8 mouse cellular contexts compared by ENCODE assay signal in genomic region chr15:99392486-99393385, GRCm38 (mm10). TPM values are rescaled to one million over a fixed set of nuclear protein-coding genes. Genes with fewer than 3 reads are reported as not detected.
DNase-seq lines count a peak whose midpoint lies in the region; ATAC-seq lines count a peak whose summit lies in the region.

Gene Tmbim6, plus strand, starts transcription at chr15:99392882.

- no peaks in the 10 kb centered on the region for H3K36me3 ChIP-seq in lung, embryonic 16.5 days (ENCODE audit: control insufficient read depth, insufficient read depth, low read length)

- peak within 1 kb of the TSS; percentile 91 for H3K4me3 ChIP-seq in lung, embryonic 16.5 days (ENCODE audit: low read length)

- H3K9ac ChIP-seq in lung, embryonic 16.5 days (ENCODE audit: low read length) = peak within 1 kb of the TSS; percentile 91

- H3K4me2 ChIP-seq in lung, embryonic 16.5 days (ENCODE audit: low read depth, low read length) = peak within 1 kb of the TSS; percentile 90

- H3K27ac ChIP-seq in lung, embryonic 16.5 days (ENCODE audit: low read length) = peak within 1 kb of the TSS; percentile 93

- DNase-seq in MEL-GATA-1-ER (ENCODE audit: extremely low read depth, low read depth) = peak; percentile 100
- DNase-seq in cerebellum, adult 8-10 months = peak; percentile 99
- DNase-seq in forelimb bud, embryonic 11.5 days (ENCODE audit: low read depth, low spot score) = peak; percentile 100
- peak; percentile 100 for DNase-seq in layer of hippocampus, adult 9-10 months (ENCODE audit: low spot score)
- peak; percentile 93 for DNase-seq in ovary, postnatal 10 days (ENCODE audit: low spot score)
- peak; percentile 99 to 100 for DNase-seq in thymus, postnatal 10 days (ENCODE audit: low spot score in 2 of 2)

- peak; percentile 84 to 91 for ATAC-seq in hematopoietic stem cell, adult 5-6 weeks (replicated peaks in 1 of 2; ENCODE audit: insufficient read depth in 1 of 2, low FRiP score in 2 of 2, low TSS enrichment in 1 of 2, low read depth in 1 of 2, poor library complexity in 2 of 2, severe bottlenecking in 2 of 2)
- ATAC-seq in lung, embryonic 16.5 days (ENCODE audit: low read depth) = peak; percentile 100

- WGBS in lung, embryonic 16.5 days = 0% methylated on average over 51 of the region's 51 CpGs

- H3K27me3 ChIP-seq in lung, embryonic 16.5 days (ENCODE audit: control insufficient read depth, insufficient read depth, low read depth, low read length) = no peaks in the 10 kb centered on the region

- peaks cover 35% of the 10 kb centered on the region for H3K4me1 ChIP-seq in lung, embryonic 16.5 days (replicated peaks; ENCODE audit: control insufficient read depth, insufficient read depth, low read length)

- no peaks in the 10 kb centered on the region for H3K9me3 ChIP-seq in lung, embryonic 16.5 days (ENCODE audit: control insufficient read depth, low read length)

RNA-seq across cellular contexts. Expression of gene Tmbim6, which starts in this region (rescaled TPM):
- total RNA-seq in hematopoietic stem cell, adult 5-6 weeks (2017) = 120 and 133 TPM in 2 replicates
- 459 and 464 TPM in 2 replicates for polyA plus RNA-seq in lung, embryonic 16.5 days (2015; fragmentation: Nextera tagmentation; extraction: Ambion mirVana)

Comparison
In these comparisons a context has a peak if more than half of its experiments do, and no peak if none do; other contexts are left out.
1. Peak in every context shown above with its lines: DNase-seq, ATAC-seq, H3K4me3 ChIP-seq and H3K27ac ChIP-seq.